Mouse (Mus musculus): ENCODE data around the gene Piwil1.

DNA sequence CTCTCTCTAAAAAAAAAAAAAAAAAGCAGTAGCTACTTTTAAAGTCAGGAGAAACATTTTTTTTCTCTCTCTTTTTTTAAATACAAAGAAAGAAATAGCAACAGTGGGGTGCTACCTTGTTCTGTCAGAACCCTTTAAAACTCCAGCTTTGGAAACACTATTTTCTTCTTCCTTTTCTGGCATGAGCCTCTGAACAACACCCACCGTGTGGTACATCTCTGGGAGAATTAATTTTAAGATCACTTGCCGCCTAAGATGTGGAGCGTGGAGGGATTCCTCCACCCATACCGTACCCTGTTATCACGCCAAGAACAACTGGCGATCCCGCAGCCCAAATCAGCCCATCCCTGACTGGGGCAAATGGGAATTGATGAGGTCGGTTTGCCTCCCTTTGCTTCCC, 42.2 kb upstream of the Piwil1 start:
- TF ChIP-seq CTCF (IDR thresholded peaks at IDR 0.05; ENCODE audit: low read depth, low read length) (no peak), POLR2A (IDR thresholded peaks at IDR 0.05; ENCODE audit: borderline replicate concordance, low read depth, low read length) (no peak)

Measured in bone marrow macrophage, adult 2 months (primary cell).